Mouse (Mus musculus): ENCODE results near the gene Zfp704.
"Not testable (repeated sequence)": the region's sequence is repeated elsewhere in the genome, so short reads cannot be mapped to it uniquely, and the experiment has no call there.

Zfp704 gene

GRCm38 (mm10) chr3:9598061-9598460 lies 11.8 kb downstream of the Zfp704 start:
- DNase-seq (ENCODE audit: inconsistent ontology term): no peak

- no peak for DNase-seq (ENCODE audit: inconsistent ontology term)
These were observed 15.4 kb downstream of the Zfp704 start for GRCm38 (mm10) chr3:9594457-9594856.

- no peak for DNase-seq (ENCODE audit: inconsistent ontology term)
These were observed 16.1 kb downstream of the Zfp704 start for GRCm38 (mm10) chr3:9593832-9594231.

GRCm38 (mm10) chr3:9591416-9592110 lies 18.3 kb downstream of the Zfp704 start:
- no peak for DNase-seq (ENCODE audit: inconsistent ontology term)

- DNase-seq (ENCODE audit: inconsistent ontology term): no peak
These were observed 21.2 kb downstream of the Zfp704 start for GRCm38 (mm10) chr3:9588635-9589034.

- DNase-seq (ENCODE audit: inconsistent ontology term): no peak
These were observed 22.6 kb downstream of the Zfp704 start for GRCm38 (mm10) chr3:9587304-9587703.

- DNase-seq (ENCODE audit: inconsistent ontology term): no peak
These were observed 26.4 kb downstream of the Zfp704 start for GRCm38 (mm10) chr3:9583516-9583915.

GRCm38 (mm10) chr3:9580952-9581798 lies 28.7 kb downstream of the Zfp704 start:
- no peak for DNase-seq (ENCODE audit: inconsistent ontology term)

- no peak for DNase-seq (ENCODE audit: inconsistent ontology term)
These were observed 29.8 kb downstream of the Zfp704 start for GRCm38 (mm10) chr3:9580102-9580501.

GRCm38 (mm10) chr3:9579028-9579643 lies 30.7 kb downstream of the Zfp704 start:
- no peak for DNase-seq (ENCODE audit: inconsistent ontology term)

GRCm38 (mm10) chr3:9576872-9577271 lies 33.0 kb downstream of the Zfp704 start:
- no peak for DNase-seq (ENCODE audit: inconsistent ontology term)

GRCm38 (mm10) chr3:9574305-9574704 lies 35.6 kb downstream of the Zfp704 start:
- DNase-seq (ENCODE audit: inconsistent ontology term): peak; percentile 6

- peak; percentile 87 for DNase-seq (ENCODE audit: inconsistent ontology term)
These were observed 36.3 kb downstream of the Zfp704 start for GRCm38 (mm10) chr3:9573581-9573980.

GRCm38 (mm10) chr3:9572261-9572660 lies 37.6 kb downstream of the Zfp704 start:
- no peak for DNase-seq (ENCODE audit: inconsistent ontology term)

GRCm38 (mm10) chr3:9570782-9571181 lies 39.1 kb downstream of the Zfp704 start:
- DNase-seq (ENCODE audit: inconsistent ontology term): no peak

GRCm38 (mm10) chr3:9569706-9570105 lies 40.2 kb downstream of the Zfp704 start:
- DNase-seq (ENCODE audit: inconsistent ontology term): not testable (repeated sequence)

- DNase-seq (ENCODE audit: inconsistent ontology term): no peak
These were observed 41.2 kb downstream of the Zfp704 start for GRCm38 (mm10) chr3:9568565-9569228.

- DNase-seq (ENCODE audit: inconsistent ontology term): peak; percentile 26
These were observed 41.9 kb downstream of the Zfp704 start for GRCm38 (mm10) chr3:9567948-9568347.

- DNase-seq (ENCODE audit: inconsistent ontology term): peak; percentile 25
These were observed 43.1 kb downstream of the Zfp704 start for GRCm38 (mm10) chr3:9566831-9567230.

- no peak for DNase-seq (ENCODE audit: inconsistent ontology term)
These were observed 46.3 kb downstream of the Zfp704 start for GRCm38 (mm10) chr3:9563562-9563961.

GRCm38 (mm10) chr3:9562649-9563328 lies 47.1 kb downstream of the Zfp704 start:
- no peak for DNase-seq (ENCODE audit: inconsistent ontology term)

Measured in Muller cell, postnatal 12 days (primary cell).